Mouse (Mus musculus) ES-E14 (cell line): ENCODE data around the gene Tff1. TPM values are rescaled to one million over a fixed set of nuclear protein-coding genes. Genes with fewer than 3 reads are reported as not detected.
A peak's percentile ranks its signal among the peaks of the same experiment; 100 is the strongest.

ENCODE experiments used
- DNase-seq: peaks from one replicate; pipeline ENCODE4 v3.0.0-alpha.2; 2013; ENCODE audit warnings: low read depth, low spot score
- H3K27ac ChIP-seq: 2 replicates; pipeline ENCODE4 v1.5.1; 2012; ENCODE audit warnings: low read depth, mild to moderate bottlenecking, low read length, moderate library complexity, mixed read lengths; ENCODE audit not compliant: poor library complexity, insufficient read depth, severe bottlenecking
- H3K36me3 ChIP-seq: 2 replicates; pipeline ENCODE4 v1.6.1; 2012; ENCODE audit warnings: mild to moderate bottlenecking, low read length, moderate library complexity, mixed read lengths; ENCODE audit not compliant: control insufficient read depth, poor library complexity, insufficient read depth, severe bottlenecking
- H3K4me1 ChIP-seq, 2 experiments: fragments of 150-350 bp in 1 of 2; sonication (generic) in 1 of 2; 2 replicates each; pipeline ENCODE4 v1.6.1; 2012; ENCODE audit warnings: low read length in 2 of 2, mild to moderate bottlenecking in 1 of 2, mixed read lengths in 1 of 2; ENCODE audit not compliant: control insufficient read depth in 2 of 2, insufficient read depth in 2 of 2, poor library complexity in 1 of 2
- H3K4me3 ChIP-seq, 2 experiments: fragments of 150-350 bp in 1 of 2; sonication (generic) in 1 of 2; 2 replicates each; pipeline ENCODE4 v1.5.1; 2012; ENCODE audit warnings: low read length in 2 of 2, low read depth in 1 of 2, mild to moderate bottlenecking in 1 of 2, mixed read lengths in 1 of 2; ENCODE audit not compliant: insufficient read depth in 1 of 2, poor library complexity in 1 of 2, severe bottlenecking in 1 of 2
- H3K9ac ChIP-seq: 2 replicates; pipeline ENCODE4 v1.6.1; 2012; ENCODE audit warnings: low read depth, mild to moderate bottlenecking, low read length, mixed read lengths; ENCODE audit not compliant: poor library complexity, insufficient read depth, severe bottlenecking
- H3K9me3 ChIP-seq: fragments of 150-350 bp; sonication (generic); 2 replicates; pipeline ENCODE4 v1.6.1; 2012; ENCODE audit warnings: low read depth, mild to moderate bottlenecking, low read length; ENCODE audit not compliant: control insufficient read depth, insufficient read depth
- CHD2 ChIP-seq: IDR thresholded peaks from 2 replicates; pipeline ENCODE4 v1.6.1; 2014; ENCODE audit warnings: mild to moderate bottlenecking, low read depth, low read length, inconsistent platforms
- HCFC1 ChIP-seq: IDR thresholded peaks from 2 replicates; pipeline ENCODE4 v1.6.1; 2012; ENCODE audit warnings: low read length, inconsistent platforms, borderline replicate concordance; ENCODE audit not compliant: insufficient read depth
- MAFK ChIP-seq: IDR thresholded peaks from 2 replicates; pipeline ENCODE4 v1.6.1; 2014; ENCODE audit warnings: mild to moderate bottlenecking, low read depth, low read length, inconsistent platforms; ENCODE audit not compliant: insufficient read depth
- ZC3H11A ChIP-seq: IDR thresholded peaks from 2 replicates; pipeline ENCODE4 v1.6.1; 2012; ENCODE audit warnings: low read depth, mild to moderate bottlenecking, inconsistent platforms, low read length, borderline replicate concordance
- ZNF384 ChIP-seq: IDR thresholded peaks from 2 replicates; pipeline ENCODE4 v1.6.1; 2012; ENCODE audit warnings: low read depth, low read length, inconsistent platforms
- in situ Hi-C, 2 experiments: fragments of 600-800 bp; cut with MboI; formaldehyde crosslinking; loops; one replicate each; pipeline ENCODE4 v1.15.1; 2025; ENCODE audit warnings: low sequenced_read_pairs in 2 of 2, inconsistent platforms in 1 of 2; ENCODE audit not compliant: unreplicated experiment in 2 of 2
- total RNA-seq: library from RNA; depleted of rRNA; stranded (reverse); fragments of 300-350 nt; gene quantifications from 2 replicates; pipeline ENCODE4 v1.2.3, GENCODE M21; 2012; rRNA removed

Gene Tff1
- not detected in 2 replicates for total RNA-seq

GRCm38 (mm10) chr17:31165127-31165526 is at the start of gene Tff1:
Gene Tff1 (minus strand): TSS chr17:31165277.
- in situ Hi-C loops: no loop called here

DNA sequence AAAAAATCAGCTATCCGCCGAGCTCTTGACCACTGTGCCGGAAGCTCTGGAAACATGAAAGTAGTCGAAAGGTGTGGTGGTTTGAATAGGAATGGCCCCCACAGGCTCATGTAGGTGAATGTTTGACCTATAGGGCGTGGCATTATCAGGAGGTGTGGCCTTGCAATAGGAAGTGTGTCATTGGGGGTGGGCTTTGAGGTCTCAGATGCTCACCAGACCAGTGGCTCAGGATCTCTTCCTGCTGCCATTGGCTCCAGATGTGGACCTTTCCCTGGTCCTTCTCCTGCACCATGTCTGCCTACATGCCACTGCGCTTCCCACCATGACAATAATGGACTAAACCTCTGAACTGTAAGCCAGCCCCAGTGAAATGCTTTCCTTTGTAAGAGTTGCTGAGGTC is 46.8 kb upstream of the Tff1 start:
- DNase-seq: peak; percentile 49
- no peak overlapping the region for H3K27ac ChIP-seq
- no peaks in the 10 kb centered on the region for H3K9me3 ChIP-seq
- H3K9ac ChIP-seq: peak overlapping the region; percentile 28
- in situ Hi-C loops: no loop called here
- H3K36me3 ChIP-seq: peaks cover 10% of the 10 kb centered on the region; the same call in 1 of the 2 replicates
- TF ChIP-seq MAFK: no peak
- TF ChIP-seq HCFC1: no peak
- no peak for TF ChIP-seq ZC3H11A
- TF ChIP-seq CHD2: no peak
- no peak for TF ChIP-seq ZNF384
- H3K4me1 ChIP-seq: peaks cover 2 to 8% of the 10 kb centered on the region in 2 experiments; a peak in 1 of 4 replicates
- peak overlapping the region; percentile 63 to 75 for H3K4me3 ChIP-seq

More at GRCm38 (mm10) chr17:31165127-31165526, at the start of gene Tff1:
- no peaks in the 10 kb centered on the region for H3K4me1 ChIP-seq
- H3K27ac ChIP-seq: no peak within 1 kb of the TSS
- TF ChIP-seq HCFC1: no peak
- TF ChIP-seq CHD2: no peak
- no peak for TF ChIP-seq ZNF384
- TF ChIP-seq MAFK: no peak
- TF ChIP-seq ZC3H11A: no peak
- no peak for DNase-seq
- H3K9ac ChIP-seq: no peak within 1 kb of the TSS
- no peaks in the 10 kb centered on the region for H3K9me3 ChIP-seq
- H3K36me3 ChIP-seq: no peaks in the 10 kb centered on the region
- H3K4me3 ChIP-seq: no peak within 1 kb of the TSS

DNA sequence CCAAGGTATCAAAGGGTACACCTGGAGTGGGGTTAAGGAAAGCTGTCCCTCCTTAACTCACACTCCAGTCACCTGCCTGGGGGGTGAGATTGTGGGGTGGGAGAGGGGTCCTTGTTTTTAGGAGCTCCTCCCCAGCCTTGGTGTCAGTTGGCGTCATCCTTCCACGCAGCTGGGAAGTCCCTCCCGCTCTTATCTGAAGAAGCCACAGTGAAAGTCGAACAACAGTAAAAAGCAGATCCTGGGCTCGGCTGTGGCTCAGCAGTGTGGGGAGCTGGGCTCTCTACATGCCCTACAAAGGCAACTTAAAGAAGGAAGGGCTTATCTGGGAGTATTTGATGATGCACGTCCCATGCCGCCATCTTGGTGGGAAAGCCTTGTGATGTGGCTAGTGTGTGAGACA is 45.2 kb upstream of the Tff1 start:
- in situ Hi-C loops: no loop called here
- DNase-seq: no peak
- Histone ChIP-seq H3K9me3 (no peaks in the 10 kb centered on the region), H3K4me3 (0 out of 4 replicates have a peak overlapping the region, but pooled peaks of 1 of the 2 experiments have one; percentile 33), H3K4me1 (peaks cover 2 to 8% of the 10 kb centered on the region in 2 experiments; a peak in 1 of 4 replicates), H3K27ac (no peak overlapping the region), H3K9ac (no peak overlapping the region; the same call in 1 of the 2 replicates), H3K36me3 (peaks cover 5% of the 10 kb centered on the region; the same call in 1 of the 2 replicates)
- no peak for TF ChIP-seq HCFC1
- TF ChIP-seq ZNF384: no peak
- no peak for TF ChIP-seq MAFK

DNA sequence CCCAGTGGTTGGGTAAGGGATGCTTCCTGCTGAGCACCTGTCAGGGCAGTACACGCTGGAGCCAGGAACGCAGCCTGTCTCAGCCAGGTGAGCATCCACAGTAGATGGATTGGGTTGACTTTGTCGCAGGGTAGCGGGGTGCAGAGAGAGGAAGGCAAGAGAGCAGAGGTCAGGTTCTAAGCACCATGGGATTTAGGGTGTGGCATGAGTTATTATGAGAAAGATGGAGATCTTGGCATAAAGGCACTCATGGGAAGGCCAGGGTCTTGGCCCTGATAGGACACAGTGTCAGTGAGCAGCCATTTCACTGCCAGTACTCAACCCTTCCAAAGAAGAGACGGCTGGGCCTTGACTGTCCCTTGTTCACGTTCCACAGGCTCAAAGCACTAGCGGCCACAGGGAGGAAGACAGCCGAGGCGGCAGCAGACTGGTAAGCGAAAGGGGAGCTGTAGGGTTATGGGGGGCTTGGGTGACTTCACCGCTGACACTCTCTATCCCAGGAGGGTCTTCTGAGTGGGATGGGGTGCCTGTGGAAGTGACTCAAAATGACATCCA is 44.4 kb upstream of the Tff1 start:
- Histone ChIP-seq H3K4me3 (no peak overlapping the region), H3K9ac (no peak overlapping the region), H3K36me3 (no peaks in the 10 kb centered on the region), H3K4me1 (peaks cover 2 to 8% of the 10 kb centered on the region in 2 experiments; a peak in 1 of 4 replicates), H3K9me3 (no peaks in the 10 kb centered on the region), H3K27ac (no peak overlapping the region)
- DNase-seq: no peak
- in situ Hi-C loops: no loop called here
- no peak for TF ChIP-seq ZC3H11A

GRCm38 (mm10) chr17:31208654-31209053 is 43.6 kb upstream of the Tff1 start:
- Histone ChIP-seq H3K4me3 (no peak overlapping the region), H3K4me1 (peaks cover 2 to 8% of the 10 kb centered on the region in 2 experiments; a peak in 1 of 4 replicates), H3K36me3 (no peaks in the 10 kb centered on the region), H3K9me3 (no peaks in the 10 kb centered on the region), H3K9ac (no peak overlapping the region), H3K27ac (no peak overlapping the region)
- DNase-seq: no peak
- in situ Hi-C loops: no loop called here
- no peak for TF ChIP-seq ZNF384
- TF ChIP-seq MAFK: no peak
- no peak for TF ChIP-seq HCFC1
- TF ChIP-seq CHD2: no peak
- TF ChIP-seq ZC3H11A: no peak
